In genomic region chrX:152342358-152342901, GRCm38 (mm10) we compare ENCODE assay signal across 8 mouse cellular contexts. TPM values are rescaled to one million over a fixed set of nuclear protein-coding genes. Genes with fewer than 3 reads are reported as not detected.
DNase-seq lines count a peak whose midpoint lies in the region; ATAC-seq lines count a peak whose summit lies in the region.

Tspyl2 (minus strand) TSS chrX:152342425.

- peak; percentile 97 for ATAC-seq in common myeloid progenitor, adult 5-6 weeks (replicated peaks; ENCODE audit: low read depth, poor library complexity, severe bottlenecking)

- H3K9me3 ChIP-seq in megakaryocyte, embryonic 14.5 days = no peaks in the 10 kb centered on the region

- peak; percentile 97 for DNase-seq in ZHBTc4 (ENCODE audit: low read depth, low spot score)
- DNase-seq in gastrocnemius, adult 8-10 months (ENCODE audit: low spot score in 2 of 2) = peak; percentile 86 to 90
- peak; percentile 63 for DNase-seq in hindlimb bud, embryonic 11.5 days (ENCODE audit: extremely low spot score, low read depth, low spot score)
- DNase-seq in left cerebral cortex, adult 8-10 months (ENCODE audit: low spot score in 2 of 2) = peak; percentile 74 to 97
- DNase-seq in right cerebral cortex, postnatal 10 days (ENCODE audit: low spot score in 2 of 2) = peak; percentile 96 to 98
- DNase-seq in urinary bladder, postnatal 25 days (ENCODE audit: low spot score) = peak; percentile 79

- peaks cover 29% of the 10 kb centered on the region for H3K36me3 ChIP-seq in megakaryocyte, embryonic 14.5 days (replicated peaks; ENCODE audit: low read length)

- H3K27me3 ChIP-seq in megakaryocyte, embryonic 14.5 days (replicated peaks) = peaks cover 25% of the 10 kb centered on the region

- peak within 1 kb of the TSS; percentile 94 for H3K4me3 ChIP-seq in megakaryocyte, embryonic 14.5 days (replicated peaks)

- H3K4me1 ChIP-seq in megakaryocyte, embryonic 14.5 days = peaks cover 14% of the 10 kb centered on the region

RNA-seq across cellular contexts. Expression of gene Tspyl2, which starts in this region (rescaled TPM):
- 17.0 and 19.6 TPM in 2 replicates for total RNA-seq in common myeloid progenitor, adult 5-6 weeks (2017)
- total RNA-seq in gastrocnemius, adult 8-10 months (2022) = 10 to 100 TPM in 3 of 4 experiments, 1 to 10 TPM in 1; 7.2 to 15.3 (median 12.2) TPM
- 100 to 1,000 TPM; 108 to 135 (median 115) TPM for total RNA-seq in left cerebral cortex, adult 8-10 months (2022)
- 13.1 and 18.0 TPM in 2 replicates for polyA plus RNA-seq in megakaryocyte, embryonic 14.5 days (2012; ENCODE audit: insufficient read depth, low replicate concordance)

Comparison
In these comparisons a context has a peak if more than half of its experiments do, and no peak if none do; other contexts are left out.
1. Peak in every context shown above with its lines: DNase-seq, ATAC-seq and H3K4me3 ChIP-seq.